Mouse (Mus musculus) limb, embryonic 12.5 days (tissue): ENCODE results near the gene Bex2. TPM values are rescaled to one million over a fixed set of nuclear protein-coding genes. Genes with fewer than 3 reads are reported as not detected.
"Not testable (repeated sequence)": the region's sequence is repeated elsewhere in the genome, so short reads cannot be mapped to it uniquely, and the experiment has no call there.

ENCODE experiments used
- ATAC-seq: fragments of 200-750 bp; cut with Nextera tagmentation; 2 replicates; pipeline ENCODE4 v1.8.0; 2017; ENCODE audit warnings: low read depth, moderate TSS enrichment; ENCODE audit not compliant: insufficient number of reproducible peaks, insufficient read depth, low FRiP score, low TSS enrichment
- H3K27ac ChIP-seq: fragments of 300-500 bp; sonication (generic); 2 replicates; pipeline ENCODE4 v1.5.1; 2016; ENCODE audit warnings: mild to moderate bottlenecking, moderate library complexity
- H3K27me3 ChIP-seq: fragments of 300-500 bp; sonication (generic); 2 replicates; pipeline ENCODE4 v1.6.1; 2016; ENCODE audit warnings: mild to moderate bottlenecking, moderate library complexity
- H3K36me3 ChIP-seq: fragments of 300-500 bp; sonication (generic); 2 replicates; pipeline ENCODE4 v1.6.1; 2016; ENCODE audit warnings: mild to moderate bottlenecking, moderate library complexity
- H3K4me1 ChIP-seq: fragments of 300-500 bp; sonication (generic); replicated peaks from 2 replicates; pipeline ENCODE4 v1.6.1; 2016
- H3K4me2 ChIP-seq: fragments of 300-500 bp; sonication (generic); 2 replicates; pipeline ENCODE4 v1.6.1; 2016; ENCODE audit warnings: mild to moderate bottlenecking, moderate library complexity
- H3K4me3 ChIP-seq: fragments of 300-500 bp; sonication (generic); replicated peaks from 2 replicates; pipeline ENCODE4 v1.5.1; 2016; ENCODE audit warnings: mild to moderate bottlenecking
- H3K9ac ChIP-seq: fragments of 300-500 bp; sonication (generic); replicated peaks from 2 replicates; pipeline ENCODE4 v1.6.1; 2016; ENCODE audit warnings: mild to moderate bottlenecking, moderate library complexity
- H3K9me3 ChIP-seq: fragments of 300-500 bp; sonication (generic); 2 replicates; pipeline ENCODE4 v1.6.1; 2016; ENCODE audit warnings: mild to moderate bottlenecking, moderate library complexity
- WGBS: fragments of 180-500 bp; shearing (Covaris S2); methylation state at CpG from one replicate; pipeline ENCODE4 v1.1.7; 2016; 5-methylcytosine and 5-hydroxymethylcytosine counted together
- polyA plus RNA-seq: library from polyadenylated mRNA; unstranded; fragments of >200 nt; fragmentation: Nextera tagmentation; extraction: Ambion mirVana; gene quantifications from 2 replicates; pipeline ENCODE4 v1.2.1, GENCODE M21; 2016

Gene Bex2
- polyA plus RNA-seq, 1 experiment from 2014 or later, result 236 TPM

- H3K4me3 ChIP-seq, result no peak overlapping the region
- 81% methylated on average over 1 of the region's 1 CpGs for WGBS
Observed at GRCm38 (mm10) chrX:136060698-136061097, 7.3 kb downstream of the Bex2 start.

GRCm38 (mm10) chrX:136051219-136051618 is 16.8 kb downstream of the Bex2 start:
- Histone ChIP-seq H3K36me3 (no peaks in the 10 kb centered on the region), H3K4me3 (no peak overlapping the region), H3K27me3 (peaks cover 3% of the 10 kb centered on the region; the same call in 1 of the 2 replicates), H3K9me3 (no peaks in the 10 kb centered on the region), H3K4me1 (no peaks in the 10 kb centered on the region), H3K4me2 (no peak overlapping the region), H3K9ac (no peak overlapping the region), H3K27ac (no peak overlapping the region)
- WGBS, result 84% methylated on average over 2 of the region's 2 CpGs
- ATAC-seq, result no peak

More at GRCm38 (mm10) chrX:136060698-136061097, 7.3 kb downstream of the Bex2 start:
- H3K9me3 ChIP-seq, result no peaks in the 10 kb centered on the region
- H3K36me3 ChIP-seq, result no peaks in the 10 kb centered on the region
- peaks cover 11% of the 10 kb centered on the region for H3K27me3 ChIP-seq
- H3K27ac ChIP-seq, result no peak overlapping the region
- no peaks in the 10 kb centered on the region for H3K4me1 ChIP-seq
- H3K4me2 ChIP-seq, result no peak overlapping the region
- ATAC-seq, result no peak
- no peak overlapping the region for H3K9ac ChIP-seq

GRCm38 (mm10) chrX:136047528-136047927 is 20.5 kb downstream of the Bex2 start:
- Histone ChIP-seq H3K9ac (no peak overlapping the region), H3K27me3 (peaks cover 5% of the 10 kb centered on the region; the same call in 1 of the 2 replicates), H3K36me3 (no peaks in the 10 kb centered on the region), H3K27ac (no peak overlapping the region), H3K4me2 (no peak overlapping the region), H3K9me3 (no peaks in the 10 kb centered on the region), H3K4me1 (no peaks in the 10 kb centered on the region), H3K4me3 (no peak overlapping the region)
- WGBS, result 21% methylated on average over 5 of the region's 5 CpGs
- no peak for ATAC-seq

GRCm38 (mm10) chrX:136043726-136044125 is 24.3 kb downstream of the Bex2 start:
- H3K27me3 ChIP-seq, result peaks cover 11% of the 10 kb centered on the region
- H3K4me1 ChIP-seq, result no peaks in the 10 kb centered on the region
- H3K9me3 ChIP-seq, result no peaks in the 10 kb centered on the region
- 88% methylated on average over 1 of the region's 1 CpGs for WGBS
- H3K9ac ChIP-seq, result no peak overlapping the region
- H3K36me3 ChIP-seq, result no peaks in the 10 kb centered on the region
- no peak overlapping the region for H3K27ac ChIP-seq
- no peak for ATAC-seq
- no peak overlapping the region for H3K4me2 ChIP-seq
- no peak overlapping the region for H3K4me3 ChIP-seq

- not testable (repeated sequence) for H3K36me3 ChIP-seq, H3K9ac ChIP-seq, H3K27ac ChIP-seq, H3K4me1 ChIP-seq, H3K9me3 ChIP-seq
- peak; percentile 98 for ATAC-seq
- peak within 1 kb of the TSS; percentile 31 for H3K4me3 ChIP-seq
- 19% methylated on average over 12 of the region's 49 CpGs for WGBS
- peak within 1 kb of the TSS; percentile 51 for H3K4me2 ChIP-seq
- H3K27me3 ChIP-seq, result peaks cover 12% of the 10 kb centered on the region
Observed at GRCm38 (mm10) chrX:136032799-136033763, 35.0 kb downstream of the Bex2 start, which contains the start of gene Arxes1. Arxes1 (plus strand) TSS chrX:136033367.

- no peaks in the 10 kb centered on the region for H3K9me3 ChIP-seq
- H3K9ac ChIP-seq, result no peak overlapping the region
- ATAC-seq, result no peak
- H3K27ac ChIP-seq, result no peak overlapping the region
- WGBS, result 83% methylated on average over 1 of the region's 1 CpGs
- H3K27me3 ChIP-seq, result peaks cover 14% of the 10 kb centered on the region
- H3K36me3 ChIP-seq, result no peaks in the 10 kb centered on the region
- H3K4me3 ChIP-seq, result no peak overlapping the region
- no peak overlapping the region for H3K4me2 ChIP-seq
- H3K4me1 ChIP-seq, result no peaks in the 10 kb centered on the region
Observed at GRCm38 (mm10) chrX:136030331-136030730, 37.7 kb downstream of the Bex2 start.

Other genes with a start within 250 kb of the Bex2 start
- 55.2 and 55.9 TPM in 2 replicates for gene Gprasp2, start 229.2 kb downstream of the Bex2 start, polyA plus RNA-seq
- gene Arxes2, start 74.4 kb downstream of the Bex2 start, polyA plus RNA-seq, result 96.1 and 98.7 TPM in 2 replicates
- gene Arxes1, start 34.9 kb downstream of the Bex2 start, polyA plus RNA-seq, result 49.8 and 50.9 TPM in 2 replicates
- not detected in 2 replicates for gene Nxf3, start 17.0 kb upstream of the Bex2 start, polyA plus RNA-seq
- gene Bex4, start 70.8 kb upstream of the Bex2 start, polyA plus RNA-seq, result 59.3 and 71.3 TPM in 2 replicates
- gene Tceal8, start 104.1 kb upstream of the Bex2 start, polyA plus RNA-seq, result 189 and 197 TPM in 2 replicates
- gene Tceal5, start 135.6 kb upstream of the Bex2 start, polyA plus RNA-seq, result 12.7 and 13.8 TPM in 2 replicates
- 10.1 and 12.7 TPM in 2 replicates for gene Tceal7, start 146.5 kb upstream of the Bex2 start, polyA plus RNA-seq
- gene Bex1, start 147.3 kb upstream of the Bex2 start, polyA plus RNA-seq, result 91.8 and 92.3 TPM in 2 replicates
- gene Tceal9, start 176.8 kb upstream of the Bex2 start, polyA plus RNA-seq, result 680 and 686 TPM in 2 replicates
- 559 and 577 TPM in 2 replicates for gene Bex3, start 202.0 kb upstream of the Bex2 start, polyA plus RNA-seq